Mouse (Mus musculus) adrenal gland, adult 8-10 months (tissue): ENCODE measurements around the gene Abcb11. TPM values are rescaled to one million over a fixed set of nuclear protein-coding genes. Genes with fewer than 3 reads are reported as not detected.

Experiments used
- DNase-seq: peaks from one replicate; pipeline ENCODE4 v3.0.0; 2022
- total RNA-seq, 4 experiments: library from RNA; stranded (reverse); gene quantifications; 2 replicates each; pipeline ENCODE4 v1.2.4; 2022

Abcb11 gene
- total RNA-seq, 4 experiments from 2014 or later: 0.46 TPM; not detected in 3

GRCm38 (mm10) chr2:69264069-69264618 is 78.3 kb downstream of the Abcb11 start:
- DNase-seq: no peak

GRCm38 (mm10) chr2:69248221-69248755 is 94.1 kb downstream of the Abcb11 start:
- DNase-seq: no peak

- DNase-seq: no peak
Measured at GRCm38 (mm10) chr2:69247081-69247480, 95.3 kb downstream of the Abcb11 start.

GRCm38 (mm10) chr2:69244924-69245323 is 97.5 kb downstream of the Abcb11 start:
- no peak for DNase-seq

GRCm38 (mm10) chr2:69239315-69239714 is 103.1 kb downstream of the Abcb11 start:
- no peak for DNase-seq

- DNase-seq: no peak
Measured at GRCm38 (mm10) chr2:69234976-69235678, 107.3 kb downstream of the Abcb11 start.

- DNase-seq: no peak
Measured at GRCm38 (mm10) chr2:69232101-69232500, 110.3 kb downstream of the Abcb11 start.

GRCm38 (mm10) chr2:69230137-69230536 is 112.3 kb downstream of the Abcb11 start:
- no peak for DNase-seq

GRCm38 (mm10) chr2:69228635-69229034 is 113.8 kb downstream of the Abcb11 start:
- no peak for DNase-seq

GRCm38 (mm10) chr2:69226876-69227275 is 115.5 kb downstream of the Abcb11 start:
- DNase-seq: no peak

GRCm38 (mm10) chr2:69224724-69225123 is 117.7 kb downstream of the Abcb11 start:
- DNase-seq: no peak

- no peak for DNase-seq
Measured at GRCm38 (mm10) chr2:69222815-69223214, 119.6 kb downstream of the Abcb11 start.

- no peak for DNase-seq
Measured at GRCm38 (mm10) chr2:69221868-69222416, 120.5 kb downstream of the Abcb11 start.

- no peak for DNase-seq
Measured at GRCm38 (mm10) chr2:69215242-69215641, 127.2 kb downstream of the Abcb11 start.

GRCm38 (mm10) chr2:69212652-69213051 is 129.8 kb downstream of the Abcb11 start:
- DNase-seq: no peak

- DNase-seq: no peak
Measured at GRCm38 (mm10) chr2:69210773-69211172, 131.6 kb downstream of the Abcb11 start, which contains the start of gene G6pc2. Gene G6pc2, plus strand, starts transcription at chr2:69211073.

GRCm38 (mm10) chr2:69209684-69210083 is 132.7 kb downstream of the Abcb11 start:
- no peak for DNase-seq

GRCm38 (mm10) chr2:69206523-69206922 is 135.9 kb downstream of the Abcb11 start:
- no peak for DNase-seq

- DNase-seq: peak; percentile 91
Measured at GRCm38 (mm10) chr2:69205791-69206351, 136.5 kb downstream of the Abcb11 start, which contains the start of gene Spc25. Gene Spc25, minus strand, starts transcription at chr2:69206194.

GRCm38 (mm10) chr2:69205185-69205584 is 137.2 kb downstream of the Abcb11 start:
- DNase-seq: no peak

GRCm38 (mm10) chr2:69193555-69193954 is 148.9 kb downstream of the Abcb11 start:
- no peak for DNase-seq

- no peak for DNase-seq
Measured at GRCm38 (mm10) chr2:69191059-69191458, 151.4 kb downstream of the Abcb11 start.

GRCm38 (mm10) chr2:69189222-69189621 is 153.2 kb downstream of the Abcb11 start:
- no peak for DNase-seq
